Mouse (Mus musculus) lung, postnatal 0 days (tissue): ENCODE measurements at regions not wholly inside any gene's neighbourhood (a gene's known extent, or its start where the extent isn't known, plus 50 kb on each side); places are given as distances from the start of the nearest gene placed in this dataset.

ENCODE experiments used
- ATAC-seq: fragments of 200-750 bp; cut with Nextera tagmentation; 2 replicates; pipeline ENCODE4 v1.8.0; 2017; ENCODE audit warnings: moderate library complexity
- DNase-seq: peaks from one replicate; pipeline ENCODE4 v3.0.0-alpha.2; 2016; ENCODE audit warnings: low spot score
- H3K27ac ChIP-seq: fragments of 300-500 bp; sonication (generic); 2 replicates; pipeline ENCODE4 v1.5.1; 2014; ENCODE audit warnings: antibody characterized with exemption, mild to moderate bottlenecking, low read length, mixed read lengths
- H3K27me3 ChIP-seq: fragments of 300-500 bp; sonication (generic); replicated peaks from 2 replicates; pipeline ENCODE4 v1.6.1; 2014; ENCODE audit warnings: low read length, mixed read lengths; ENCODE audit not compliant: insufficient read depth
- H3K36me3 ChIP-seq: fragments of 300-500 bp; sonication (generic); 2 replicates; pipeline ENCODE4 v1.6.1; 2014; ENCODE audit warnings: low read length, mixed read lengths; ENCODE audit not compliant: insufficient read depth
- H3K4me1 ChIP-seq: fragments of 300-500 bp; sonication (generic); 2 replicates; pipeline ENCODE4 v1.6.1; 2014; ENCODE audit warnings: antibody characterized with exemption, low read depth, low read length, mixed read lengths; ENCODE audit not compliant: insufficient read depth
- H3K4me2 ChIP-seq: fragments of 300-500 bp; sonication (generic); replicated peaks from 2 replicates; pipeline ENCODE4 v1.6.1; 2014; ENCODE audit warnings: low read depth, mild to moderate bottlenecking, low read length, moderate library complexity, mixed read lengths
- H3K4me3 ChIP-seq: fragments of 300-500 bp; sonication (generic); 2 replicates; pipeline ENCODE4 v1.5.1; 2014; ENCODE audit warnings: low read depth, low read length
- H3K9ac ChIP-seq: fragments of 300-500 bp; sonication (generic); replicated peaks from 2 replicates; pipeline ENCODE4 v1.6.1; 2014; ENCODE audit warnings: low read depth, mild to moderate bottlenecking
- H3K9me3 ChIP-seq: fragments of 300-500 bp; sonication (generic); 2 replicates; pipeline ENCODE4 v1.6.1; 2016; ENCODE audit warnings: low read length, mixed read lengths
- CTCF ChIP-seq: IDR thresholded peaks from 2 replicates; pipeline ENCODE4 v1.5.1; 2016; ENCODE audit warnings: antibody characterized with exemption, mild to moderate bottlenecking
- EP300 ChIP-seq: IDR thresholded peaks from 2 replicates; pipeline ENCODE4 v1.6.1; 2016; ENCODE audit warnings: antibody characterized with exemption, mild to moderate bottlenecking, control low read depth
- WGBS: fragments of 180-500 bp; shearing (Covaris S2); extraction: QIAGEN DNeasy Blood & Tissue Kit; methylation state at CpG from one replicate; pipeline ENCODE4 v1.1.7; 2014; 5-methylcytosine and 5-hydroxymethylcytosine counted together

GRCm38 (mm10) chr2:75072471-75072870 is 246.9 kb downstream of the Mtx2 start:
- no peaks in the 10 kb centered on the region for H3K27me3 ChIP-seq
- no peak overlapping the region for H3K4me3 ChIP-seq
- no peaks in the 10 kb centered on the region for H3K4me1 ChIP-seq
- no peak for TF ChIP-seq EP300
- no peak for TF ChIP-seq CTCF
- no peak overlapping the region for H3K27ac ChIP-seq
- WGBS = 37% methylated on average over 8 of the region's 8 CpGs
- DNase-seq (no peak), ATAC-seq (no peak)
- no peaks in the 10 kb centered on the region for H3K36me3 ChIP-seq
- no peak overlapping the region for H3K4me2 ChIP-seq
- no peak overlapping the region for H3K9ac ChIP-seq
- H3K9me3 ChIP-seq = no peaks in the 10 kb centered on the region

- H3K27me3 ChIP-seq = no peaks in the 10 kb centered on the region
- WGBS = 58% methylated on average over 9 of the region's 9 CpGs
- DNase-seq = no peak
Measured at GRCm38 (mm10) chr2:75073178-75073577, 247.6 kb downstream of the Mtx2 start.

DNA sequence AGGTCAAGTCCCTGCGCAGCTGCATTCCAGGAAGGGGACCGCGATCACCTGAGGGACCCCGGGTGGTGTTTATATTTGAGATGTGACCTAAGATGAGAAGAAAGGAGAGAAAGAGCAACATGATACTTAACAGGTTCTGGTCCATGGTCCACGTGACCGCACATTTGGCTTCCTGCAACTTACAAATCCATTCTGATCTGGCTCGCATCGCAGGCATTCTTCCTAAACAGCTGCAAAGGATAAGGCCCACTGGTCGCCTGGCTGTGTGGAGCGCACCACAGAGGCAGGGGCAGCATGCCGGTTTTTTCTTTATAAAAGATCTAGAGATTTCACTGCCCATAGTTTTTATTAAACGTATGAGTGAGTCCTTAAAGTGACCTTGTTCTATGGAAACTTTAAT is 261.6 kb downstream of the Mtx2 start:
- ATAC-seq = no peak
- no peak for DNase-seq
- Histone ChIP-seq H3K27me3 (no peaks in the 10 kb centered on the region), H3K4me3 (no peak overlapping the region), H3K4me2 (no peak overlapping the region), H3K4me1 (no peaks in the 10 kb centered on the region), H3K36me3 (no peaks in the 10 kb centered on the region), H3K9ac (no peak overlapping the region), H3K27ac (no peak overlapping the region), H3K9me3 (no peaks in the 10 kb centered on the region)
- WGBS = 31% methylated on average over 12 of the region's 12 CpGs
- no peak for TF ChIP-seq EP300
- no peak for TF ChIP-seq CTCF

More at GRCm38 (mm10) chr2:75073178-75073577, 247.6 kb downstream of the Mtx2 start:
- Histone ChIP-seq H3K9ac (no peak overlapping the region), H3K27ac (no peak overlapping the region), H3K4me3 (no peak overlapping the region), H3K4me2 (no peak overlapping the region), H3K4me1 (no peaks in the 10 kb centered on the region), H3K9me3 (no peaks in the 10 kb centered on the region), H3K36me3 (no peaks in the 10 kb centered on the region)
- no peak for ATAC-seq
- TF ChIP-seq EP300 = no peak
- no peak for TF ChIP-seq CTCF

DNA sequence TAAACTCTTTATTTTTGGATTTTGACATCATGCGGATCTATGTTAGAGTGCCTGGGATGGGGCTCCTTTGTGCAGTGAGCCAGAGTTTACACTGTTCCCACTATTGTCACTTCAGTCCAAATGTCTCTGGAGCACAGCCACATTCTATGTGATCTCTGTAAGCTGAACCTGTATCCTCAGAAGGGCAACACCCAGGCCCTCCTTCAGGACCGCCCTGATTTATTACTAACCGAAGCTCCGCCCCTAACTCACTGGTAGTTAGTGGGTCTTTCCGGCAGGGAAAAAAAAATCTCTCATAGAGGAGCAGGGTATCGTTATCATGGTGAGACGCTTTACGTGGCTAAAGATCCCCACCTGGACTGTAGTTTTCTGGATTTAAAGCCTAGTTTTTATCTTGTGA is 263.6 kb downstream of the Mtx2 start:
- WGBS = 37% methylated on average over 8 of the region's 8 CpGs
- Histone ChIP-seq H3K9ac (no peak overlapping the region), H3K4me2 (no peak overlapping the region), H3K9me3 (no peaks in the 10 kb centered on the region), H3K4me1 (no peaks in the 10 kb centered on the region), H3K4me3 (no peak overlapping the region), H3K36me3 (no peaks in the 10 kb centered on the region), H3K27me3 (no peaks in the 10 kb centered on the region), H3K27ac (no peak overlapping the region)
- ATAC-seq (no peak), DNase-seq (no peak)
- TF ChIP-seq EP300 = no peak
- no peak for TF ChIP-seq CTCF

GRCm38 (mm10) chr2:75089616-75090015 is 264.0 kb downstream of the Mtx2 start:
- Histone ChIP-seq H3K9ac (no peak overlapping the region), H3K9me3 (no peaks in the 10 kb centered on the region), H3K27me3 (no peaks in the 10 kb centered on the region), H3K4me2 (no peak overlapping the region), H3K27ac (no peak overlapping the region), H3K4me1 (no peaks in the 10 kb centered on the region), H3K4me3 (no peak overlapping the region), H3K36me3 (no peaks in the 10 kb centered on the region)
- 18% methylated on average over 6 of the region's 6 CpGs for WGBS
- TF ChIP-seq EP300 = no peak
- no peak for TF ChIP-seq CTCF
- no peak for DNase-seq
- no peak for ATAC-seq

DNA sequence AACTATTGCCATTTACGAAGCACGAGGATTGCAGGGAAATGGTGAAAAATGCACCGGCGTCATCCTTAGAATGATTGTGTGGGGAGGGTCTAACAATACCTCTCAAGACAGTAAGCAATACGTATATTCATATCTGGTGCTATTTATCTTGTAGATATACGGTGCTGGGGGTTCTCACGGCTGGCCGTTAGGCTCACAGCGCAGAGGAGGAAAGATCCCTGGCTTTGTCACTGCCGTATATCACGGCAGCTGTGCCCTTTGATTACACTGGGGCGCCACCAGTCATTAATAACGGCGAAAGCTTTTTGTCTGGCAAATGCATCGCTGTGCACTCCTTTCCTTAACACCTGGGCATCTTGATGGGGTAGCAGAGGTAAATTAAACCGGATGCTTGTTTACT is 264.8 kb downstream of the Mtx2 start:
- no peak overlapping the region for H3K4me2 ChIP-seq
- H3K27me3 ChIP-seq = no peaks in the 10 kb centered on the region
- H3K36me3 ChIP-seq = no peaks in the 10 kb centered on the region
- H3K27ac ChIP-seq = no peak overlapping the region
- H3K9me3 ChIP-seq = no peaks in the 10 kb centered on the region
- TF ChIP-seq CTCF = no peak
- TF ChIP-seq EP300 = no peak
- 43% methylated on average over 16 of the region's 16 CpGs for WGBS
- H3K4me3 ChIP-seq = no peak overlapping the region
- no peak for ATAC-seq
- DNase-seq = no peak
- no peak overlapping the region for H3K9ac ChIP-seq
- H3K4me1 ChIP-seq = no peaks in the 10 kb centered on the region

GRCm38 (mm10) chr2:75101501-75101900 is 275.9 kb downstream of the Mtx2 start:
- ATAC-seq (no peak), DNase-seq (no peak)
- H3K4me2 ChIP-seq = no peak overlapping the region
- H3K4me1 ChIP-seq = no peaks in the 10 kb centered on the region
- no peak overlapping the region for H3K9ac ChIP-seq
- no peak for TF ChIP-seq EP300
- TF ChIP-seq CTCF = no peak
- 40% methylated on average over 11 of the region's 11 CpGs for WGBS
- no peaks in the 10 kb centered on the region for H3K9me3 ChIP-seq
- H3K27me3 ChIP-seq = no peaks in the 10 kb centered on the region
- H3K27ac ChIP-seq = no peak overlapping the region
- no peak overlapping the region for H3K4me3 ChIP-seq
- H3K36me3 ChIP-seq = no peaks in the 10 kb centered on the region
